Mouse (Mus musculus): ENCODE data around the gene Sec62. TPM values are rescaled to one million over a fixed set of nuclear protein-coding genes. Genes with fewer than 3 reads are reported as not detected.

Sec62 gene
- polyA plus RNA-seq (2012; fragmentation: generic; extraction: Trizol) = 10 to 100 TPM in 1 of 2 experiments, 1 to 10 TPM in 1; 3.1 to 26.1 TPM

DNA sequence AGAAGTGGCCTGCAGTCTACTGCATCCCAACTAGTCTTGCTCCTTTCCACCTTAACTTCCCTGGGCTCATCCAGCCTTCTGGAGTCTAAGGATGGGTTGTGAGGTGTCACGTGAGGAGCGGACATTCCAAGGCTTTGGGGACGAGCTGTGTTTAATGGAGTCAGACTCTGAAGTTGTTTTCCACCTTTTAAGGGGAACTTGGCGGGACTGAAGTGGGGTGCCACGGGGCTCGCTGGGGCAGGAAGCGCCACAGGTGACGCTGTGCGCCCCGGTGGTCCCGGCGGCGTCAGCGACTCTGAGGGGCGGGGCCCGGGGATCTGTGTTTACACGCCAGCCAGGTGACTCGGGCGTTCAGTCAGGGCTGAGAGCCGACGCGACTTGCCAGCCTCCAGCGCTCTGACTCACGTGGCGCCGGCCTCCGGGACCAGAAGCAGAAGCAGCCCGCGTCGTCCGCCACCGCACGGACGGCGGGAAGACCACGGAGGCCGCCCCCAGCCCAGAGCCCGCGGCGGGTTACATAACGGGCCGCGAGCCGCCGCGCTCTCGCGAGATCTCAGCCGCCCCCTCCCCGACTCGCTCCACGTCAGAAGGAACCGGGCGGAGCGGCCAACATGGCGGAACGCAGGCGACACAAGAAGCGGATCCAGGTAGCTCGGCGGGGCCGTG is at the start of gene Sec62:
Sec62 (plus strand) TSS at position 139 of the 666 bp plus-strand sequence.

GRCm38 (mm10) chr3:30746006-30746405 is 46.7 kb upstream of the Sec62 start, which contains the start of gene Samd7:
TSS of gene Samd7 (plus strand) at chr3:30746293.

DNA sequence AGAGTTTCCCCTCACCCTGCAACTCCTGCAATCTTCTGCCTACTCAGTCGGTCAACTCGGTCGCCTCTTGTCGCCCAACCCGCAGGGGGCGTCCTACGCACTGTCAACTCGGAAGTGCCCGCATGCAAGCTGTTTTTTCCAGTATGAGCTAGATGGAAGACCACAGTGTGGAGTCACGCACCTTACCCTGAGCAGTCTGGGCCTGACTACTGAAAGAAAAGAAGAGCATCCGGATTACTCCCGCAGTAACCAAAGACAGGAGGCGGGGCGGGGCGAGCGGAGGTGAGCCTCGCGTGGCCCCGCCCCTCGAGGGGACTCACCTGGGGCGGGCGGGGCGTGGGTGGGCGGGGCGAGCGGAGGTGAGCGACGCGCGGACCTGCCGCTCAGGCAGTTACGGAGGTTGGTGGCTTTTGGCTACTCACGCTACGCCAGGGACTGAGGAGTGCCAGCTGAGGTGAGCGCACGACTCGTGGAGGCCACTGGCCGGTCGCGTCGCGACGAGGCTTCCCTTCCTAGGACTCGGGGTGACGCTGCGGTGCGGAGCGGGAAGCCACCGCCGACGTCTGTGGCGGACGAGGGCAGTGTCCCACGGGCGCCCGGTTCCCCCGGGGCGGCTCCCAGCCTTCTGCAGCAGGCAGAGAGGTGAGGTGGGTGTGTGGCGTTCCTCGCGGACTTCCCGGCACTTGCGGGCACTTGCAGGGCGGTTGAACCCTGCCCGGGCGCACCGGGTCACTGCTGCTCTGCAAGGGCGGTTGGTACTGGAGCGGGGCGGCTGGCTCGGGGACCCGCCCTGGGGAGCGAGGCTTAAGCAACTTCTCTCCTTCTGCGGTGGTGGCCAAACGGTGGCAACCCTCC is 63.2 kb downstream of the Sec62 start, which contains the start of gene Gpr160:
Gpr160 (plus strand) TSS at position 347 of the 855 bp plus-strand sequence.

Other genes with a start within 250 kb of the Sec62 start
- 10 to 100 TPM in 1 of 2 experiments, 1 to 10 TPM in 1; 1.8 to 20.0 TPM for gene Mecom, start 244.9 kb upstream of the Sec62 start, polyA plus RNA-seq (2012; fragmentation: generic; extraction: Trizol)
- under 1 TPM; 0.01 to 0.04 TPM for gene Actrt3, start 192.9 kb upstream of the Sec62 start, polyA plus RNA-seq (2012; fragmentation: generic; extraction: Trizol)
- 1 to 10 TPM in 1 of 2 experiments, under 1 TPM in 1; 0.19 to 2.8 TPM for gene Mynn, start 190.8 kb upstream of the Sec62 start, polyA plus RNA-seq (2012; fragmentation: generic; extraction: Trizol)
- gene Lrriq4, start 148.4 kb upstream of the Sec62 start, polyA plus RNA-seq (2012; fragmentation: generic; extraction: Trizol) = not detected
- gene Lrrc34, start 145.0 kb upstream of the Sec62 start, polyA plus RNA-seq (2012; fragmentation: generic; extraction: Trizol) = not detected
- gene Lrrc31, start 93.0 kb upstream of the Sec62 start, polyA plus RNA-seq (2012; fragmentation: generic; extraction: Trizol) = not detected
- gene Samd7, start 46.6 kb upstream of the Sec62 start, polyA plus RNA-seq (2012; fragmentation: generic; extraction: Trizol) = not detected
- under 1 TPM in 1 of 2 experiments, not detected in 1; 0.24 TPM for gene Gpr160, start 63.1 kb downstream of the Sec62 start, polyA plus RNA-seq (2012; fragmentation: generic; extraction: Trizol)
- 1 to 10 TPM in 1 of 2 experiments, under 1 TPM in 1; 0.29 to 4.4 TPM for gene Phc3, start 176.5 kb downstream of the Sec62 start, polyA plus RNA-seq (2012; fragmentation: generic; extraction: Trizol)
- gene Prkci, start 202.9 kb downstream of the Sec62 start, polyA plus RNA-seq (2012; fragmentation: generic; extraction: Trizol) = 1 to 10 TPM in 1 of 2 experiments, under 1 TPM in 1; 0.68 to 6.9 TPM

Measured in C3H10T1/2 (cell line).